Mouse (Mus musculus) embryonic facial prominence, embryonic 12.5 days (tissue): ENCODE results near the gene Grap2. TPM values are rescaled to one million over a fixed set of nuclear protein-coding genes. Genes with fewer than 3 reads are reported as not detected.

Source experiments
- ATAC-seq: fragments of 200-750 bp; cut with Nextera tagmentation; 2 replicates; pipeline ENCODE4 v1.8.0; 2017; ENCODE audit not compliant: insufficient number of reproducible peaks, insufficient read depth, low FRiP score, low TSS enrichment
- H3K27ac ChIP-seq: fragments of 300-500 bp; sonication (generic); 2 replicates; pipeline ENCODE4 v1.5.1; 2016; ENCODE audit warnings: mild to moderate bottlenecking
- H3K27me3 ChIP-seq: fragments of 300-500 bp; sonication (generic); 2 replicates; pipeline ENCODE4 v1.6.1; 2016; ENCODE audit warnings: mild to moderate bottlenecking, moderate library complexity
- H3K36me3 ChIP-seq: fragments of 300-500 bp; sonication (generic); 2 replicates; pipeline ENCODE4 v1.6.1; 2016; ENCODE audit warnings: mild to moderate bottlenecking
- H3K4me1 ChIP-seq: fragments of 300-500 bp; sonication (generic); 2 replicates; pipeline ENCODE4 v1.6.1; 2016
- H3K4me2 ChIP-seq: fragments of 300-500 bp; sonication (generic); replicated peaks from 2 replicates; pipeline ENCODE4 v1.6.1; 2016; ENCODE audit warnings: mild to moderate bottlenecking, moderate library complexity
- H3K4me3 ChIP-seq: fragments of 300-500 bp; sonication (generic); 2 replicates; pipeline ENCODE4 v1.5.1; 2016; ENCODE audit warnings: mild to moderate bottlenecking
- H3K9ac ChIP-seq: fragments of 300-500 bp; sonication (generic); 2 replicates; pipeline ENCODE4 v1.6.1; 2016; ENCODE audit warnings: mild to moderate bottlenecking, moderate library complexity
- H3K9me3 ChIP-seq: fragments of 300-500 bp; sonication (generic); 2 replicates; pipeline ENCODE4 v1.6.1; 2016; ENCODE audit warnings: mild to moderate bottlenecking, moderate library complexity
- WGBS: fragments of 180-500 bp; shearing (Covaris S2); methylation state at CpG from one replicate; pipeline ENCODE4 v1.1.7; 2016; 5-methylcytosine and 5-hydroxymethylcytosine counted together
- polyA plus RNA-seq: library from polyadenylated mRNA; unstranded; fragments of >200 nt; fragmentation: Nextera tagmentation; extraction: Ambion mirVana; gene quantifications from 2 replicates; pipeline ENCODE4 v1.2.1, GENCODE M21; 2016

Grap2 gene
- polyA plus RNA-seq, 1 experiment from 2014 or later, result 4.0 TPM

- no peak overlapping the region for H3K27ac ChIP-seq
- no peak overlapping the region for H3K9ac ChIP-seq
- H3K4me3 ChIP-seq, result no peak overlapping the region
- no peaks in the 10 kb centered on the region for H3K36me3 ChIP-seq
- peaks cover 8% of the 10 kb centered on the region; the same call in 1 of the 2 replicates for H3K27me3 ChIP-seq
- 77% methylated on average over 5 of the region's 5 CpGs for WGBS
- H3K9me3 ChIP-seq, result no peaks in the 10 kb centered on the region
- no peak for ATAC-seq
- peaks cover 19% of the 10 kb centered on the region for H3K4me1 ChIP-seq
- no peak overlapping the region for H3K4me2 ChIP-seq
These were observed 39.1 kb downstream of the Grap2 start for GRCm38 (mm10) chr15:80611478-80611877.

- H3K4me3 ChIP-seq, result no peak overlapping the region
- peaks cover 19% of the 10 kb centered on the region for H3K4me1 ChIP-seq
- H3K4me2 ChIP-seq, result no peak overlapping the region
- H3K36me3 ChIP-seq, result no peaks in the 10 kb centered on the region
- no peak overlapping the region for H3K9ac ChIP-seq
- peaks cover 14% of the 10 kb centered on the region for H3K27me3 ChIP-seq
- 34% methylated on average over 5 of the region's 5 CpGs for WGBS
- H3K27ac ChIP-seq, result no peak overlapping the region
- ATAC-seq, result no peak
- H3K9me3 ChIP-seq, result no peaks in the 10 kb centered on the region
These were observed 41.5 kb downstream of the Grap2 start for GRCm38 (mm10) chr15:80613904-80614303.

- no peak for ATAC-seq
- no peak overlapping the region for H3K4me3 ChIP-seq
- no peak overlapping the region for H3K27ac ChIP-seq
- no peaks in the 10 kb centered on the region for H3K36me3 ChIP-seq
- no peaks in the 10 kb centered on the region for H3K9me3 ChIP-seq
- H3K27me3 ChIP-seq, result peaks cover 14% of the 10 kb centered on the region
- H3K9ac ChIP-seq, result no peak overlapping the region
- 64% methylated on average over 17 of the region's 18 CpGs for WGBS
- H3K4me1 ChIP-seq, result peaks cover 19% of the 10 kb centered on the region
- no peak overlapping the region for H3K4me2 ChIP-seq
These were observed 42.3 kb downstream of the Grap2 start for GRCm38 (mm10) chr15:80614500-80615289.

GRCm38 (mm10) chr15:80615290-80615570 is 42.8 kb downstream of the Grap2 start:
- Histone ChIP-seq H3K4me1 (peaks cover 19% of the 10 kb centered on the region), H3K4me2 (no peak overlapping the region), H3K9me3 (no peaks in the 10 kb centered on the region), H3K27me3 (peaks cover 14% of the 10 kb centered on the region), H3K9ac (no peak overlapping the region), H3K4me3 (no peak overlapping the region), H3K27ac (no peak overlapping the region), H3K36me3 (no peaks in the 10 kb centered on the region)
- ATAC-seq, result no peak
- WGBS, result 17% methylated on average over 2 of the region's 2 CpGs

- Histone ChIP-seq H3K9ac (no peak overlapping the region), H3K9me3 (no peaks in the 10 kb centered on the region), H3K4me1 (peaks cover 19% of the 10 kb centered on the region), H3K36me3 (no peaks in the 10 kb centered on the region), H3K4me2 (peak overlapping the region; percentile 2; the same call in 1 of the 2 replicates), H3K27ac (no peak overlapping the region), H3K4me3 (no peak overlapping the region), H3K27me3 (peaks cover 14% of the 10 kb centered on the region)
- WGBS, result 2% methylated on average over 16 of the region's 17 CpGs
- no peak for ATAC-seq
These were observed 43.4 kb downstream of the Grap2 start for GRCm38 (mm10) chr15:80615636-80616383.

- peaks cover 19% of the 10 kb centered on the region for H3K4me1 ChIP-seq
- H3K27me3 ChIP-seq, result peaks cover 14% of the 10 kb centered on the region
- H3K4me3 ChIP-seq, result no peak overlapping the region
- no peak overlapping the region for H3K9ac ChIP-seq
- ATAC-seq, result no peak
- no peaks in the 10 kb centered on the region for H3K36me3 ChIP-seq
- WGBS, result 54% methylated on average over 2 of the region's 2 CpGs
- H3K4me2 ChIP-seq, result no peak overlapping the region
- H3K9me3 ChIP-seq, result no peaks in the 10 kb centered on the region
- no peak overlapping the region for H3K27ac ChIP-seq
These were observed 45.4 kb downstream of the Grap2 start for GRCm38 (mm10) chr15:80617839-80618238.

GRCm38 (mm10) chr15:80619166-80619565 is 46.8 kb downstream of the Grap2 start:
- no peak for ATAC-seq
- Histone ChIP-seq H3K4me2 (no peak overlapping the region), H3K27me3 (peaks cover 14% of the 10 kb centered on the region), H3K27ac (no peak overlapping the region), H3K9me3 (no peaks in the 10 kb centered on the region), H3K9ac (no peak overlapping the region), H3K4me3 (no peak overlapping the region), H3K36me3 (no peaks in the 10 kb centered on the region), H3K4me1 (peaks cover 12% of the 10 kb centered on the region)
- 81% methylated on average over 5 of the region's 5 CpGs for WGBS

GRCm38 (mm10) chr15:80619786-80620185 is 47.4 kb downstream of the Grap2 start:
- WGBS, result 63% methylated on average over 4 of the region's 4 CpGs
- H3K9me3 ChIP-seq, result no peaks in the 10 kb centered on the region
- peaks cover 14% of the 10 kb centered on the region for H3K27me3 ChIP-seq
- no peak overlapping the region for H3K4me2 ChIP-seq
- no peak overlapping the region for H3K4me3 ChIP-seq
- peaks cover 10% of the 10 kb centered on the region for H3K4me1 ChIP-seq
- H3K27ac ChIP-seq, result no peak overlapping the region
- no peak overlapping the region for H3K9ac ChIP-seq
- no peak for ATAC-seq
- no peaks in the 10 kb centered on the region for H3K36me3 ChIP-seq

- H3K27me3 ChIP-seq, result peaks cover 14% of the 10 kb centered on the region
- H3K4me2 ChIP-seq, result no peak overlapping the region
- 74% methylated on average over 8 of the region's 8 CpGs for WGBS
- H3K27ac ChIP-seq, result no peak overlapping the region
- no peaks in the 10 kb centered on the region for H3K36me3 ChIP-seq
- H3K4me3 ChIP-seq, result no peak overlapping the region
- peaks cover 8% of the 10 kb centered on the region for H3K4me1 ChIP-seq
- ATAC-seq, result no peak
- no peaks in the 10 kb centered on the region for H3K9me3 ChIP-seq
- no peak overlapping the region for H3K9ac ChIP-seq
These were observed 48.0 kb downstream of the Grap2 start for GRCm38 (mm10) chr15:80620371-80620770.

GRCm38 (mm10) chr15:80623171-80623837 is 50.9 kb downstream of the Grap2 start:
- H3K27me3 ChIP-seq, result no peaks in the 10 kb centered on the region
- H3K4me1 ChIP-seq, result no peaks in the 10 kb centered on the region
- no peak overlapping the region for H3K9ac ChIP-seq
- H3K27ac ChIP-seq, result no peak overlapping the region
- no peaks in the 10 kb centered on the region for H3K9me3 ChIP-seq
- no peak overlapping the region for H3K4me3 ChIP-seq
- H3K36me3 ChIP-seq, result no peaks in the 10 kb centered on the region
- 0 out of 2 replicates have a peak, but pooled peaks have one; percentile 47 for ATAC-seq
- no peak overlapping the region for H3K4me2 ChIP-seq
- 60% methylated on average over 8 of the region's 8 CpGs for WGBS

GRCm38 (mm10) chr15:80626472-80626871 is 54.1 kb downstream of the Grap2 start:
- WGBS, result 58% methylated on average over 6 of the region's 6 CpGs
- Histone ChIP-seq H3K27me3 (no peaks in the 10 kb centered on the region), H3K36me3 (no peaks in the 10 kb centered on the region), H3K4me1 (peaks cover 9% of the 10 kb centered on the region), H3K4me2 (no peak overlapping the region), H3K9me3 (no peaks in the 10 kb centered on the region), H3K27ac (no peak overlapping the region), H3K9ac (no peak overlapping the region), H3K4me3 (no peak overlapping the region)
- ATAC-seq, result no peak

GRCm38 (mm10) chr15:80630147-80630546 is 57.8 kb downstream of the Grap2 start:
- H3K4me2 ChIP-seq, result no peak overlapping the region
- no peak overlapping the region for H3K9ac ChIP-seq
- no peaks in the 10 kb centered on the region for H3K9me3 ChIP-seq
- WGBS, result 62% methylated on average over 7 of the region's 7 CpGs
- H3K4me1 ChIP-seq, result peaks cover 9% of the 10 kb centered on the region
- no peaks in the 10 kb centered on the region for H3K27me3 ChIP-seq
- no peak overlapping the region for H3K4me3 ChIP-seq
- H3K36me3 ChIP-seq, result no peaks in the 10 kb centered on the region
- no peak overlapping the region for H3K27ac ChIP-seq
- no peak for ATAC-seq
